Mouse (Mus musculus): ENCODE results near the gene Aplp2. TPM values are rescaled to one million over a fixed set of nuclear protein-coding genes. Genes with fewer than 3 reads are reported as not detected.

Gene Aplp2
- polyA plus RNA-seq, 1 experiment = 47.3 TPM

DNA sequence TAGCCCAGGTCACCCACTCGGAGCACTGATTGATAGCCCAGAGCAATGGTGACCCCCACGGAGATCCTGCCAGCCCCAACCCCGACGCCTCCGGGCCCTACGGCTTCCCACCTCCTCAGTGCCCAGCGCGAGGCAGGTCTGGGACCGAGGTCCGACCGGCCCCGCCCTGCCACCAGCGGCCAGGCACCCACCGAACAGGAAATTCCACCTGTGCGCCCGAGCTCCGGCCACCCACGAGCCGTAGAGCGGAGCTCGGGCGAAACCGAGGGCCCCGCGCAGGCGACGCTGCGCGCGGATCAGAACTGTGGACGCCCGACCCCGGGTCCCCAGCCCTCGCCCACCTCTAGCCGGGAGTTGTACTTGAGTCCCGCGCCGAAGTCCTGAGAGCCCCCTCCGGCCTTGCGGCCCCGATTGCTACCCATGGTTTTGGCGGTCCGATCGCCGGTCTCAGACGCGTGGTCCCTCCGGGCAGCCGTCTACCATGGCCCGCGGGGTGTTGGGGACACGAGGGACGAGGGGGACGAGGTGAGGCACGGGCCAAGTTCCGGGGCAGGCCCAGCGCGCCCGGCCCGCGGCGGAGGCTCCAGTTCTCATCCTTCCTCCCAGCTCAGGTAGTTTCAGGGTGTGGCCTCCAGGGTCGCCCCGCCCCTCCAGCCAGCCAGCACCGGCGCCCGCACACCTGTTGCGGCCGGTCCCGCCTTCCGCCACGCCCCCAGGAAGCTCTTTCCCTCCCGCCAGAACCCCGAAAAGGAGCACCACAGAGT, 80.2 kb downstream of the Aplp2 start, which contains the start of gene St14:
St14 (minus strand) TSS at position 649 of the 764 bp plus-strand sequence.
- H3K4me3 ChIP-seq (ENCODE audit: insufficient read depth, poor library complexity, severe bottlenecking) = no peak within 1 kb of the TSS
- H3K79me2 ChIP-seq (ENCODE audit: control insufficient read depth, insufficient read depth) = no peaks in the 10 kb centered on the region
- H3K79me3 ChIP-seq (ENCODE audit: low read depth) = no peaks in the 10 kb centered on the region
- TF ChIP-seq CEBPB (IDR thresholded peaks at IDR 0.05; ENCODE audit: low read depth) = no peak
- no peak for TF ChIP-seq CTCF (IDR thresholded peaks at IDR 0.05; ENCODE audit: control insufficient read depth, insufficient read depth, insufficient read length)
- no peak for TF ChIP-seq FOSL1 (IDR thresholded peaks at IDR 0.05; ENCODE audit: insufficient read depth, low read length, poor library complexity, severe bottlenecking)
- TF ChIP-seq USF1 (IDR thresholded peaks at IDR 0.05; ENCODE audit: low read depth) = no peak
- TF ChIP-seq MAX (IDR thresholded peaks at IDR 0.05) = no peak
- no peak for TF ChIP-seq MYOD1 (IDR thresholded peaks at IDR 0.05; ENCODE audit: control insufficient read depth, insufficient read length, low read depth)
- no peak for TF ChIP-seq MYOG (IDR thresholded peaks at IDR 0.05; ENCODE audit: control insufficient read depth, extremely low read depth, insufficient read length)
- H3K27me3 ChIP-seq (ENCODE audit: control insufficient read depth, insufficient read depth, insufficient read length) = peaks cover 34% of the 10 kb centered on the region
- H3ac ChIP-seq (ENCODE audit: control insufficient read depth, insufficient read length, low read depth) = no peak within 1 kb of the TSS
- no peaks in the 10 kb centered on the region for H3K36me3 ChIP-seq (ENCODE audit: control insufficient read depth, insufficient read depth)

DNA sequence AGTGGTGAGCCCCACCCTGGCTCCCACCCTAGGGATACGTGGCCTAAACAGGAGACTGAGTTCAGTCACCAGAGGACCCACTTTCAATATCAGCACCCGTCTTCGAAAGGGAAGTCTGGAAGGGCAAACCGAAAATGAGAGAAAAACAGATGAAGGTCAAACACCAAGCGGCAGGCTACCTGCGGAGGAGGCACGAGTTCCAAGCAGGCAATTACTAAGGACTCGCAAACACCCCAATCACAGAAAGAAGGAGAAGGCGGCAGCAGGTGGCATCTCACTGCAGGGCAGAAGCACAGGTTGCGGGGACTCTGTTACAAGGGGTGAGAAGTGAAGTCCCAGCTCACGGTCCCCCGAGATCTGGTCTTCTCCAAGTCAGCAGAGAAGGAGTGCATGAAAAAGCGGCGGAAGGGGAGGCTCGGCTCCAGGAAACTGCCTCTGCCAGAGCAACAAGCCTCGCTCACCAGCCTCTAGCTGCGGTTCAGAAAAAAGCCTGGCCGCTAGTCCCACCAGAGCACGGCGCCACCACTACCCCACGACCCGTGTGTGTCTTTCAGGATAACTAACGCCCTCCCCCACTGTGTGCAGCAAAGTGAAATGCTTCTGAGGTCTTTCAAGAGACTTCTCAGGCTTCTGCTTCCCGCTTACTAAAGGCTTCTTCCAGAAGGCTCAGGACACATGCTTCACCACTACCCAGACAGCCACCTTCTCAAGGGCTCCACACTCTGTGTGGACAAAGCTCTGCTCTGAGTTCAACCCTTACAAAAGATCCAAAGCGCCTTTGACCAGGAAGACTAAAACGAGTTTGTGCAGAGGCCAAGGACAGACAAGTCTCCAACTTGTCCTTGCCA, 81.0 kb downstream of the Aplp2 start:
- H3K4me3 ChIP-seq (ENCODE audit: insufficient read depth, poor library complexity, severe bottlenecking) = no peak overlapping the region
- H3K79me3 ChIP-seq (ENCODE audit: low read depth) = no peaks in the 10 kb centered on the region
- H3ac ChIP-seq (ENCODE audit: control insufficient read depth, insufficient read length, low read depth) = no peak overlapping the region
- TF ChIP-seq FOSL1 (IDR thresholded peaks at IDR 0.05; ENCODE audit: insufficient read depth, low read length, poor library complexity, severe bottlenecking) (no peak), MYOD1 (IDR thresholded peaks at IDR 0.05; ENCODE audit: control insufficient read depth, insufficient read length, low read depth) (no peak), MAX (IDR thresholded peaks at IDR 0.05) (no peak), CEBPB (IDR thresholded peaks at IDR 0.05; ENCODE audit: low read depth) (no peak), USF1 (IDR thresholded peaks at IDR 0.05; ENCODE audit: low read depth) (no peak), MYOG (IDR thresholded peaks at IDR 0.05; ENCODE audit: control insufficient read depth, extremely low read depth, insufficient read length) (no peak), CTCF (IDR thresholded peaks at IDR 0.05; ENCODE audit: control insufficient read depth, insufficient read depth, insufficient read length) (no peak)
- H3K36me3 ChIP-seq (ENCODE audit: control insufficient read depth, insufficient read depth) = no peaks in the 10 kb centered on the region
- H3K27me3 ChIP-seq (ENCODE audit: control insufficient read depth, insufficient read depth, insufficient read length) = peaks cover 34% of the 10 kb centered on the region
- no peaks in the 10 kb centered on the region for H3K79me2 ChIP-seq (ENCODE audit: control insufficient read depth, insufficient read depth)

DNA sequence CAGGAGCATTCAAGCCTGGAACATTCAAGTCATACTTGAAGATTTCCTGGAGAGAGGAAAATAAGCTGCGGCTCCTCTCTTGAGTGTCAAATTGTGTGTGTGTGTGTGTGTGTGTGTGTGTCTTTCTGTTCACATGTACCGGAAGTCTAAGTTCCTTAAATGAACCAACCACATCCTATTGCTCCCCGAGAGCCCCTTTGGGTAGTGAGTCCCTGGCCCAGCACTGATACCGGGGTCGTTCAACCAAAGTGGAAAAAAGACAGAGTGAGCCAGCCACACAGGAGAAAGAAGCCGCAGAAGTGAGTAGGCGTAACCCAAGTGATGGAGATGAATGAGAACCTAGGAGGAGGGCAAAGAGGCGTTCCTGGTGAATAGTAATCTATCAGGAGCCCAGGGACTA, 81.7 kb downstream of the Aplp2 start:
- Histone ChIP-seq H3K27me3 (ENCODE audit: control insufficient read depth, insufficient read depth, insufficient read length) (peaks cover 31% of the 10 kb centered on the region), H3K79me3 (ENCODE audit: low read depth) (no peaks in the 10 kb centered on the region), H3K36me3 (ENCODE audit: control insufficient read depth, insufficient read depth) (no peaks in the 10 kb centered on the region), H3ac (ENCODE audit: control insufficient read depth, insufficient read length, low read depth) (no peak overlapping the region), H3K4me3 (ENCODE audit: insufficient read depth, poor library complexity, severe bottlenecking) (no peak overlapping the region), H3K79me2 (ENCODE audit: control insufficient read depth, insufficient read depth) (no peaks in the 10 kb centered on the region)
- TF ChIP-seq MAX (IDR thresholded peaks at IDR 0.05) = no peak
- no peak for TF ChIP-seq MYOD1 (IDR thresholded peaks at IDR 0.05; ENCODE audit: control insufficient read depth, insufficient read length, low read depth)
- no peak for TF ChIP-seq USF1 (IDR thresholded peaks at IDR 0.05; ENCODE audit: low read depth)
- TF ChIP-seq CTCF (IDR thresholded peaks at IDR 0.05; ENCODE audit: control insufficient read depth, insufficient read depth, insufficient read length) = no peak
- TF ChIP-seq CEBPB (IDR thresholded peaks at IDR 0.05; ENCODE audit: low read depth) = no peak
- TF ChIP-seq MYOG (IDR thresholded peaks at IDR 0.05; ENCODE audit: control insufficient read depth, extremely low read depth, insufficient read length) = no peak
- no peak for TF ChIP-seq FOSL1 (IDR thresholded peaks at IDR 0.05; ENCODE audit: insufficient read depth, low read length, poor library complexity, severe bottlenecking)

DNA sequence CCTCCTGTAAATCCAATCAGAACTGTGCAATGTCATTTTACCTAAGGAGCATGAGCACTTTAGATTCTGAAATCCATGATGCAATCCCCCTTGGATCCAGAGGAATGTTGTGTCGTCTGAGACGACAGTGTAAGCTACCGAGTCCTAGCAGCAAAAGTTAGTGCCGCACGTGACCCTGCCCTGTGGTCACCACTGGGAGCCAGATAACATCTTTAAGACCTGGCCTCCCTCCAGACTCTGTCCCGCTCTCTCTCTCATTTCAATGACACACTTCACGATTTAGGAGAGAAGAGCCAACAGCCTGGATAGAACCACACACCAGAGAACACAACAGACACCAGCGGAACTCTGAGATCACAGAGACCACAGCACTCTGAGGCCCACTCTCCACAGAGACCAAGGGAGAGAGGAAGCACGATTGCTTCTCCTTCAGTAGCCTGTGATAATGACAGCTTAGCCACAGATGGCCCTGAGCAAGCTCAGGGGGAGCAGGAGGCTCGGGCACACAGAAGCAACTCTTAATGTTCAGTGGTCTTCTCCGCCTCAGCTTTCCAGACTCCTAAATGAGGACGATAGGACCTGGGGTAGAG, 83.6 kb downstream of the Aplp2 start:
- Histone ChIP-seq H3K79me3 (ENCODE audit: low read depth) (no peaks in the 10 kb centered on the region), H3K36me3 (ENCODE audit: control insufficient read depth, insufficient read depth) (no peaks in the 10 kb centered on the region), H3K79me2 (ENCODE audit: control insufficient read depth, insufficient read depth) (no peaks in the 10 kb centered on the region), H3K4me3 (ENCODE audit: insufficient read depth, poor library complexity, severe bottlenecking) (no peak overlapping the region), H3ac (ENCODE audit: control insufficient read depth, insufficient read length, low read depth) (no peak overlapping the region), H3K27me3 (ENCODE audit: control insufficient read depth, insufficient read depth, insufficient read length) (peaks cover 24% of the 10 kb centered on the region)
- TF ChIP-seq FOSL1 (IDR thresholded peaks at IDR 0.05; ENCODE audit: insufficient read depth, low read length, poor library complexity, severe bottlenecking) = no peak
- no peak for TF ChIP-seq MYOG (IDR thresholded peaks at IDR 0.05; ENCODE audit: control insufficient read depth, extremely low read depth, insufficient read length)
- TF ChIP-seq USF1 (IDR thresholded peaks at IDR 0.05; ENCODE audit: low read depth) = peak; percentile 79
- peak; percentile 8 for TF ChIP-seq CEBPB (IDR thresholded peaks at IDR 0.05; ENCODE audit: low read depth)
- TF ChIP-seq MYOD1 (IDR thresholded peaks at IDR 0.05; ENCODE audit: control insufficient read depth, insufficient read length, low read depth) = no peak
- no peak for TF ChIP-seq CTCF (IDR thresholded peaks at IDR 0.05; ENCODE audit: control insufficient read depth, insufficient read depth, insufficient read length)
- no peak for TF ChIP-seq MAX (IDR thresholded peaks at IDR 0.05)

DNA sequence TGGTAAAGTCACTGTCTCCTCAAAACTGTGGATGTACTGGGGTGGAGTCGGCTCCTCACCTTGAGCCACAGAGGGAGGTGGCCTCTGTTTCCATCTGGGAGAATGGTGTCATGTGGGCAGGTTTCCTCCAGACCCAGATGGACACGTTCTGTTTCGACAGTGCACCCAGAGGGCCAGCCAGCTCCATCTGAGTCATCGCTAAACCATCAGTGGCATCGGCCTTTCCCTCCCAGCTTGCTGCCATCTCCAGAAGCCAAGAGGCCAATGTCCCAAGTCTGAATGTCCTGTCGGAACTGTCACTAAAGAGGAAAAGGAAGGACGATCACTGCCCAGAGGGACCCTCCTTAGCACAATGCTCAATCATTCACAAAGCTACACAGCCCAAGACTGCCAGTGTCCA, 85.5 kb downstream of the Aplp2 start:
- no peak overlapping the region for H3ac ChIP-seq (ENCODE audit: control insufficient read depth, insufficient read length, low read depth)
- H3K27me3 ChIP-seq (ENCODE audit: control insufficient read depth, insufficient read depth, insufficient read length) = peaks cover 16% of the 10 kb centered on the region
- TF ChIP-seq USF1 (IDR thresholded peaks at IDR 0.05; ENCODE audit: low read depth) (no peak), CTCF (IDR thresholded peaks at IDR 0.05; ENCODE audit: control insufficient read depth, insufficient read depth, insufficient read length) (no peak), MAX (IDR thresholded peaks at IDR 0.05) (no peak), FOSL1 (IDR thresholded peaks at IDR 0.05; ENCODE audit: insufficient read depth, low read length, poor library complexity, severe bottlenecking) (no peak), MYOG (IDR thresholded peaks at IDR 0.05; ENCODE audit: control insufficient read depth, extremely low read depth, insufficient read length) (no peak), MYOD1 (IDR thresholded peaks at IDR 0.05; ENCODE audit: control insufficient read depth, insufficient read length, low read depth) (no peak), CEBPB (IDR thresholded peaks at IDR 0.05; ENCODE audit: low read depth) (no peak)
- H3K79me2 ChIP-seq (ENCODE audit: control insufficient read depth, insufficient read depth) = no peaks in the 10 kb centered on the region
- H3K79me3 ChIP-seq (ENCODE audit: low read depth) = no peaks in the 10 kb centered on the region
- H3K4me3 ChIP-seq (ENCODE audit: insufficient read depth, poor library complexity, severe bottlenecking) = no peak overlapping the region
- no peaks in the 10 kb centered on the region for H3K36me3 ChIP-seq (ENCODE audit: control insufficient read depth, insufficient read depth)

Data from C2C12 (cell line).